17 mouse cellular contexts compared by ENCODE assay signal in genomic region chr4:58211374-58211773, GRCm38 (mm10). TPM values are rescaled to one million over a fixed set of nuclear protein-coding genes. Genes with fewer than 3 reads are reported as not detected.
DNase-seq lines count a peak whose midpoint lies in the region; ATAC-seq and TF ChIP-seq lines count a peak whose summit lies in the region.
"Had no signal": no experiment of that assay in that cellular context is flagged by ENCODE, and none has a peak within 500 bp of the region (broad histone marks: within the 10 kb centered on the region; RNA-seq: fewer than 3 reads in every experiment).

No protein-coding gene starts in this region.

- peak; percentile 74 to 81 for TF ChIP-seq EP300 in MEL (IDR thresholded peaks at IDR 0.05; ENCODE audit: low read depth in 1 of 2, low read length in 2 of 2)

- no peak overlapping the region for H3K27ac ChIP-seq in heart, embryonic 14.5 days (replicated peaks in 1 of 2; ENCODE audit: control insufficient read depth in 1 of 2, insufficient read depth in 1 of 2, low read depth in 2 of 2, low read length in 2 of 2)
- no peak overlapping the region for H3K27ac ChIP-seq in MEL (ENCODE audit: control insufficient read depth, low read depth, low read length)
- H3K27ac ChIP-seq: embryonic facial prominence, embryonic 13.5 days; forebrain, embryonic 12.5 days had no signal

- no peak overlapping the region for H3K4me3 ChIP-seq in heart, embryonic 14.5 days (ENCODE audit: control insufficient read depth in 1 of 2, insufficient read depth in 1 of 2, low read depth in 1 of 2, low read length in 2 of 2)
- H3K4me3 ChIP-seq in MEL (ENCODE audit: control insufficient read depth in 1 of 2, insufficient read depth in 1 of 2, low read depth in 2 of 2, low read length in 2 of 2) = no peak overlapping the region
- H3K4me3 ChIP-seq: embryonic facial prominence, embryonic 13.5 days; forebrain, embryonic 12.5 days had no signal

- H3K4me2 ChIP-seq in heart, embryonic 14.5 days (ENCODE audit: low read length) = no peak overlapping the region
- H3K4me2 ChIP-seq: embryonic facial prominence, embryonic 13.5 days; forebrain, embryonic 12.5 days had no signal

- peak; percentile 57 for DNase-seq in heart, adult 11 months
- no peak for DNase-seq in heart, postnatal 4 days
- DNase-seq in heart, adult 9 months (ENCODE audit: low spot score in 2 of 2) = no peak
- DNase-seq in MEL (ENCODE audit: low read depth, low spot score) = peak; percentile 35
- DNase-seq in urinary bladder, postnatal 14 days (ENCODE audit: low spot score) = no peak
- DNase-seq: gastrocnemius, postnatal 10 days; kidney, adult 8-10 months had no signal

- H3K79me2 ChIP-seq in MEL (ENCODE audit: control insufficient read depth, insufficient read depth, low read length, poor library complexity) = no peaks in the 10 kb centered on the region

- no peak for TF ChIP-seq POLR2A in MEL (IDR thresholded peaks at IDR 0.05; ENCODE audit: control insufficient read depth in 1 of 2, insufficient read depth in 1 of 2, low read depth in 1 of 2, low read length in 2 of 2, poor library complexity in 1 of 2)

- H3K27me3 ChIP-seq in heart, embryonic 14.5 days (ENCODE audit: control insufficient read depth, insufficient read depth, low read length) = peaks cover 73% of the 10 kb centered on the region
- H3K27me3 ChIP-seq in MEL (ENCODE audit: control insufficient read depth in 1 of 2, insufficient read depth in 2 of 2, low read length in 2 of 2) = no peaks in the 10 kb centered on the region; a peak in 1 of 4 replicates
- H3K27me3 ChIP-seq: Patski had no signal

- no peak for TF ChIP-seq RAD21 in MEL (IDR thresholded peaks at IDR 0.05; ENCODE audit: low read depth, low read length)

- H3K9ac ChIP-seq in heart, embryonic 14.5 days (ENCODE audit: low read length) = no peak overlapping the region
- H3K9ac ChIP-seq in MEL (ENCODE audit: control insufficient read depth, low read depth, low read length, poor library complexity, severe bottlenecking) = no peak overlapping the region
- H3K9ac ChIP-seq: embryonic facial prominence, embryonic 13.5 days; forebrain, embryonic 12.5 days had no signal

- ATAC-seq in heart, embryonic 14.5 days (ENCODE audit: insufficient number of reproducible peaks, insufficient read depth, low FRiP score, low read depth) = 0 out of 2 replicates have a peak, but pooled peaks have one; percentile 26
- peak; percentile 95 for ATAC-seq in megakaryocyte progenitor cell, adult 5-6 weeks (replicated peaks; ENCODE audit: poor library complexity)
- ATAC-seq: activated CD4-positive, CD25-positive, alpha-beta regulatory T cell, adult 4 months; forebrain, embryonic 16.5 days; hindbrain, embryonic 16.5 days; inflammation-experienced regulatory T-cells, adult 6 months; intestine, postnatal 0 days; Patski had no signal

- TF ChIP-seq CTCF in MEL (IDR thresholded peaks at IDR 0.05 in 2 of 3, conservative IDR thresholded peaks at IDR 0.05 in 1 of 3; ENCODE audit: control insufficient read depth in 1 of 3, insufficient read depth in 1 of 3, low read depth in 2 of 3, low read length in 3 of 3, poor library complexity in 1 of 3, severe bottlenecking in 1 of 3) = no peak

- 16% methylated on average over 6 of the region's 6 CpGs for whole genome bisulfite sequencing in heart, embryonic 14.5 days

- no peaks in the 10 kb centered on the region for H3K9me3 ChIP-seq in heart, embryonic 14.5 days (ENCODE audit: control insufficient read depth, low read length)
- no peaks in the 10 kb centered on the region; the same call in 1 of the 2 replicates for H3K9me3 ChIP-seq in MEL (replicated peaks; ENCODE audit: insufficient read depth, low read length)
- H3K9me3 ChIP-seq: embryonic facial prominence, embryonic 13.5 days; forebrain, embryonic 12.5 days had no signal

- H3K36me3 ChIP-seq in heart, embryonic 14.5 days (ENCODE audit: control insufficient read depth, insufficient read depth, low read length) = no peaks in the 10 kb centered on the region
- no peaks in the 10 kb centered on the region for H3K36me3 ChIP-seq in MEL (ENCODE audit: control insufficient read depth in 1 of 2, insufficient read depth in 2 of 2, low read length in 2 of 2)
- H3K36me3 ChIP-seq: embryonic facial prominence, embryonic 13.5 days; forebrain, embryonic 12.5 days had no signal

- H3K4me1 ChIP-seq in heart, embryonic 14.5 days (ENCODE audit: control insufficient read depth in 2 of 2, insufficient read depth in 2 of 2, low read length in 2 of 2) = peaks cover 2 to 13% of the 10 kb centered on the region in 2 experiments
- H3K4me1 ChIP-seq in MEL (ENCODE audit: control insufficient read depth in 1 of 2, insufficient read depth in 2 of 2, low read length in 2 of 2) = peaks cover 0 to 3% of the 10 kb centered on the region in 2 experiments; a peak in 1 of 4 replicates

TF ChIP-seq in MEL, 35 proteins besides CTCF, POLR2A, EP300 and RAD21:
- TF ChIP-seq KAT2A (conservative IDR thresholded peaks at IDR 0.05; ENCODE audit: low read depth, low read length) (peak; percentile 36; the same call in 1 of the 2 replicates), MAFK (IDR thresholded peaks at IDR 0.05; ENCODE audit: borderline replicate concordance, low read depth, low read length) (peak; percentile 10; the same call in 1 of the 2 replicates), USF2 (IDR thresholded peaks at IDR 0.05; ENCODE audit: borderline replicate concordance in 1 of 2, insufficient read depth in 1 of 2, low read depth in 1 of 2, low read length in 2 of 2) (no peak), MXI1 (IDR thresholded peaks at IDR 0.05; ENCODE audit: low read depth, low read length) (peak; percentile 25; the same call in 1 of the 2 replicates), GATA1 (IDR thresholded peaks at IDR 0.05; ENCODE audit: low read depth, low read length) (peak; percentile 85), MAX (IDR thresholded peaks at IDR 0.05; ENCODE audit: low read length) (no peak), TCF12 (IDR thresholded peaks at IDR 0.05; ENCODE audit: low read depth, low read length) (peak; percentile 95), ZNF384 (IDR thresholded peaks at IDR 0.05; ENCODE audit: low read depth, low read length) (no peak), ETS1 (IDR thresholded peaks at IDR 0.05; ENCODE audit: low read depth, low read length) (peak; percentile 57), RCOR1 (IDR thresholded peaks at IDR 0.05; ENCODE audit: low read depth, low read length) (peak; percentile 53; the same call in 1 of the 2 replicates)
TF ChIP-seq in MEL: peak in this region for 7.

RNA-seq across cellular contexts. Expression of gene Svep1, which starts 4.7 kb away (rescaled TPM):
- total RNA-seq in heart, postnatal 4 days (2021) = 1 to 10 TPM; 9.7 TPM
- 2.4 and 2.8 TPM in 2 replicates for polyA plus RNA-seq in heart, embryonic 14.5 days (2014; fragmentation: Nextera tagmentation; extraction: Ambion mirVana)
- total RNA-seq in MEL (2012; rRNA removed) = not detected in 2 replicates
- not detected for polyA plus RNA-seq in MEL (2012; ENCODE audit: insufficient read depth in 1 of 2, insufficient read length in 2 of 2, low read depth in 1 of 2, low replicate concordance in 2 of 2, missing spikeins in 1 of 2)
- 0.02 TPM in 1 of 2 replicates, not detected in the other for total RNA-seq in megakaryocyte progenitor cell, adult 5-6 weeks (2015)
- total RNA-seq in megakaryocyte progenitor cell, adult 5-6 weeks (2017) = not detected in 2 replicates
- polyA plus RNA-seq: activated CD4-positive, CD25-positive, alpha-beta regulatory T cell, adult 4 months had no signal

Comparison
In these comparisons a context has a peak if more than half of its experiments do, and no peak if none do; other contexts are left out.
1. DNase-seq: peak in heart, adult 11 months (single experiment) and MEL (single experiment); none in heart, postnatal 4 days (single experiment), heart, adult 9 months (0 of 2) and urinary bladder, postnatal 14 days (single experiment).
2. RNA of gene Svep1, which starts 4.7 kb away (total RNA-seq): 9.7 TPM in heart, postnatal 4 days; not detected in MEL and 0.02 TPM in megakaryocyte progenitor cell, adult 5-6 weeks; every median in the first group is over 10 times any median in the second.